Mouse (Mus musculus) olfactory bulb, adult 2 months (tissue): Measurements from ENCODE around the gene Vsx2.

Source experiments
- CTCF ChIP-seq: fragments of 200-500 bp; IDR thresholded peaks from 2 replicates; pipeline ENCODE4 v1.5.1; 2012; ENCODE audit warnings: low read depth, mild to moderate bottlenecking, low read length, moderate library complexity; ENCODE audit not compliant: insufficient read depth
- POLR2A ChIP-seq: fragments of 200-500 bp; IDR thresholded peaks from 2 replicates; pipeline ENCODE4 v1.6.1; 2012; ENCODE audit warnings: mild to moderate bottlenecking, low read depth, low read length, moderate library complexity; ENCODE audit not compliant: insufficient read depth

DNA sequence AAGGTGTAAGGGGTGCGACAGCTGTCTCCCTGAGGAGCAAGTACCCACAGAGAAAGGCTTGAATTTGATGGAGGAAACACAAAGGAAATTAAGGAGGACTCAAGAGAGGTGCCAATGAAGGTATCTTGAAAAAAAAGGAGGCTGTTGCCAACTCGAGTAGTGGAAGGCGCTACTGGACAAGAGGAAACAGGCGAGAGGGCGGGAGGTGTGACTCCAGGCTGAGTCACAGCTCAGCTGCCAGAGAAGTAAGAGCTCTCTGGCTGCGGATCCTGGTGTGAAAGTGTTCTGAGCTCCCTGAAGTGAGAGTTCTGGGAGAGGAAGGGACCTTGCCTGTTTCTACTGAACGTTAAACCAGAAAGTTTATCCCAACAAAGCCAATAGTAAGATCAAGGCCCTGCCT is 45.0 kb downstream of the Vsx2 start:
- no peak for TF ChIP-seq POLR2A
- no peak for TF ChIP-seq CTCF
